Mouse (Mus musculus) stomach, postnatal 0 days (tissue): ENCODE measurements around the gene Plbd2.

Source experiments
- CTCF ChIP-seq: IDR thresholded peaks from 2 replicates; pipeline ENCODE4 v1.5.1; 2016; ENCODE audit warnings: antibody characterized with exemption, low read depth, mild to moderate bottlenecking, moderate library complexity
- EP300 ChIP-seq: optimal IDR thresholded peaks from 2 replicates; pipeline ENCODE3; 2016; ENCODE audit warnings: antibody characterized with exemption

DNA sequence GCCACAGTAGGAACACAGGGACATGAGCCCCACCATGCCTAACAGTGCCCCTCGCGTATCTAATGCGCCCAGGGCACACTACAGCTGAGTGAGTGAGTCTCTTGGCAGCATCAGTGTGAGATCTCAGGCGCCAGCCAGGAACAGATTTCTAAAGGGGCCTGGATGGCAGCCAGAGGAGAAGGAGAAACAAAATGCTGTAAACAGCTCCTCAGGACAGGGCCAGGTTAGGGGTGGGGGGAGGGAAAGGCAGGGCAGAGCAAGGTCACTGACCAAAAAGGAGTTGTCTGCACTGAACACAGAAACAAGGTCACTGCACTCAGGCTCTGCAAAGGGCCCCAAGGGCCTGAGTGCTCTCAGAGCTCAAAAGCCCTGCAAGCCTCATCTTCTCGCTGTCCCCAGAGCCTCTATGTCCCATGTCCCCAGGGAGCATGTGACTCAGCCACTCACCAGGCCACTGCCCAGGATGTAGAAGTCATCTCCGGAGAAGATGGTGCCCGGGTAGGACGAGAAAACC, 12.7 kb downstream of the Plbd2 start:
- TF ChIP-seq CTCF (no peak), EP300 (no peak)
